Mouse (Mus musculus): ENCODE measurements around the gene Ccdc110. TPM values are rescaled to one million over a fixed set of nuclear protein-coding genes. Genes with fewer than 3 reads are reported as not detected.

Ccdc110 gene
- total RNA-seq (2022), result 1 to 10 TPM in 1 of 4 experiments, under 1 TPM in 3; 0.53 to 1.2 (median 0.77) TPM

DNA sequence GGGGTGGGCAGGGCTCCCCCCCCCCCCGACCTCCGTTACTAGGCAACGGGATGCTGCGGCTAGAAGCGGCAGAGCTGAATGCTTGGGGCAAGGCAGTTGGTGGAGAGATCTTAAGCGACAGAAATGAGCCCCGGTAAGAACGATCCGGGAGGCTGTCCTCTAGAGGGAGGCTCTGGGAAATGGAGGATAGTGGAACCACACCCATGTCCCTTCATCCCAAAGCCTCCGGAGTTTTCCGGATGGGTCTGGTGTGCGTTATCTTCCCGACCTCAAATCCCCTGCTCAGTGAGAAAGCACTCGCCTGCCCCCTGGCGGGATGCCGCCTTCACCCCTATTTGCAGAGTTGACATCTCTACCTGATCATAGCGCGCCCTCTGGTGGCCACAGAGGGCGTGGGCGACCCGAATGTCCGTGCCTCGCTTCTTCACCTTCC, at the start of gene Ccdc110:
Gene Ccdc110 (plus strand): TSS at position 38 of the 433 bp plus-strand sequence.
- DNase-seq (ENCODE audit: low spot score in 2 of 2), result peak; percentile 88 to 99

DNA sequence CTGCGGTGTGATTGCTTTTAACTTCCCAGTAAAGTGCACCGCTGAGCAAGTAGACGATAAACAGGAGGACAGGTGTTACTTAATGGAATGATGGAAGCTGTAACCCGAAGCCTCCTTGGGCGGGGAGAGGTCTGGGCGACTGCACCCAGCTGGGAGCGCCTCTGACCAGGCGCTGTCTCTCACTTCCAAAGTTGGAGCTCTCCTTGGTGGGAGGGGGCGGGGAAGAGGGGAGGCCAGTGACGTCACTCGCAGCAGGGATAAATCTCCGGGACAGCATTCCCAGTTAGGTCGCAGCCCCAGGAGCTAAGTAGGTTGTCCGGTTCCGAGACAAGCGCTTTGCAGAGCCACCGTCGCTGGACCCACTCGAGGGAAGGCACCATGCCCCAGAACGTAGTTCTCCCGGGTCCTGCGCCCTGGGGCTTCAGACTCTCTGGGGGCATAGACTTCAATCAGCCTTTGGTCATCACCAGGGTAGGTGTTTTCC, 49.2 kb upstream of the Ccdc110 start, which contains the start of gene Pdlim3:
Gene Pdlim3 (plus strand): TSS at position 260 of the 484 bp plus-strand sequence.
- no peak for DNase-seq (ENCODE audit: low spot score in 2 of 2)

DNA sequence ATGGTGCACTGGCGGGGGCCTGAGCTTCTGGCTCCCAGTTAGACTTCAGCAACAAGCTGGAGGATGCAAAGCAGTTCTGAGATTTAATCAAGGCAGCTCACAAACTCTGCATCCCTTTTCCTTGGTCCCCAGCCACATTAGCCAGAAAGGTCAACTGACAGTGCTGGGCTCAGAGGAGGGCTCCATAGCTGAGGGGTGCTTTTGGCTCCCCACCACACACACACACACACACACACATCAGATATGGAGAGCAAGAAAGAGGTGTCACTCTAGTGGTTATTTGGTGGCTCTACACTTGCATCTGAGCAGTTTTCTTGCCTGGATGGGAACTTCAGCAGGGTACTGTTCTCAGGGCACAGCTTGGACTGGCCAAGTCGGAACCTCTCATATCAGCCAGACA, 48.6 kb upstream of the Ccdc110 start:
- no peak for DNase-seq (ENCODE audit: low spot score in 2 of 2)

DNA sequence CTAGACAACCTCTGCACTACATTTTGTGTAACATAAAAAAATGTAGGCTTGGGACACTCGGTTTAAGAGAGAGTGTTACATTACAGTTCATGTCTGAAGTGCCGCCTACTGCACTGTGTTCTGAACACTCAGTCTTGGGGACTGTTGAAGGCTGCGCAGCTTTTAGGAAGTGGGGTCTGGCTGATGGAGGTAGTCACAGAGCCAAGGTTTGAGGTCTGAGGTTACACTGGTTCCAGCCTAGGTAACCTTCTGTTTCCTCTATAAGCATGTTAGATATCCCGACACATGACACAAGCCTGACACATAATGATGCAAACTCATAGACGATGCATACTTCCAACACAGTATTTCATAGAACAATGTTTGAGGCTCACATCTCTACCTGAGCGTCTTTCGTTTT, 44.7 kb upstream of the Ccdc110 start:
- no peak for DNase-seq (ENCODE audit: low spot score in 2 of 2)

DNA sequence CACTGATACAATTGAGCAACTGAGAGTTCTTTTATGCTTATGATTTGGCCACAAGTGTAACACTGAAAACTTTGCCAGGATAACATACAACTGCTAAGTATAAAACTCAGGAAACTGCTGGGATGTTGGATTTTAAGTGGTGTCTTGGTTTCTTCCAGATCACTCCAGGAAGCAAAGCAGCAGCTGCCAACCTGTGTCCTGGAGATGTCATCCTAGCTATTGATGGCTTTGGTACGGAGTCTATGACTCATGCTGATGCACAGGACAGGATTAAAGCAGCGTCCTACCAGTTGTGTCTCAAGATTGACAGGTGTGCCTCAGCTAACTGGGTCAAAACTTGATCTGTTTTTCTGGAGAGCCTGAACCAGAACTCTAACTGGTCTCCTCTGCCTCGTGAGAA, 37.8 kb upstream of the Ccdc110 start:
- DNase-seq (ENCODE audit: low spot score in 2 of 2), result no peak

DNA sequence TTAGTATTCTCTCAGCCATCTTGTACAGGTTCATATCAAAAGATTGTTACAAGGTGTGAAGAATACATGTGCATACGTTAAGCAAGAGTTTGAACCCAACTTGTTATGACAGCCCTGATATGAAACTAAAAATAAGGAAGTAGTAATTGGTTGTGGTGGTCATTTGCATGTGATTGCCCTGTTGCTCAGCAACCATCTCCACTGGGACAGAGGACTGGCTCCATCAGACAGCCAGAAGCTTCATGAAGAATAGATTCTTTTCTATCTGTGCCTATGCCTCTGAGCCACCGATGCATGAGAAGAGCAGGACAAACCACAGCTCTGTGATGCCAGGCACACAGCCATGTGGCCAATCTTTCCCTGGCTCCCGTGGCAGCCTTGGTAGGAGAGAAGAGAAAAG, 34.6 kb upstream of the Ccdc110 start:
- DNase-seq (ENCODE audit: low spot score in 2 of 2), result no peak

- DNase-seq (ENCODE audit: low spot score in 2 of 2), result no peak
Measured at GRCm38 (mm10) chr8:45901626-45902025, 32.8 kb upstream of the Ccdc110 start.

DNA sequence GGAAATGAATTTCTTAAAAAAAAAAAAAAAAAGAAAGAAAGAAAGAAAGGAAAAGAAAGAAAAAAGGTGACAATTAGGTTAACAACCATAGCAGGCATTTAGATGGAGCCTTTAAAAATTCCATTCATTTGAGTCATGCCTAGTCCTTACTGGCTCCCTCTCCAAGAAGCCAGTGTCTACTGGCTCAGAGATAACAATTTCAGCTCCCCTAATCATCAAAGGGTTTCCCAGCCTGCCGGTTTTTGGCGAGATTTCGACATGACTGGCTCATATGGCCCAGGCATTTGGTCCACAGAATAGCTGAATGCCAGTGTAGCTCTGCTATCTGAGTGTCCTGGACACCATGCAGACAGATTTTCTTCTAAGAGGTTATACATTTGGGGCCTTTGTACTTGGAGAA, 30.8 kb upstream of the Ccdc110 start:
- no peak for DNase-seq (ENCODE audit: low spot score in 2 of 2)

DNA sequence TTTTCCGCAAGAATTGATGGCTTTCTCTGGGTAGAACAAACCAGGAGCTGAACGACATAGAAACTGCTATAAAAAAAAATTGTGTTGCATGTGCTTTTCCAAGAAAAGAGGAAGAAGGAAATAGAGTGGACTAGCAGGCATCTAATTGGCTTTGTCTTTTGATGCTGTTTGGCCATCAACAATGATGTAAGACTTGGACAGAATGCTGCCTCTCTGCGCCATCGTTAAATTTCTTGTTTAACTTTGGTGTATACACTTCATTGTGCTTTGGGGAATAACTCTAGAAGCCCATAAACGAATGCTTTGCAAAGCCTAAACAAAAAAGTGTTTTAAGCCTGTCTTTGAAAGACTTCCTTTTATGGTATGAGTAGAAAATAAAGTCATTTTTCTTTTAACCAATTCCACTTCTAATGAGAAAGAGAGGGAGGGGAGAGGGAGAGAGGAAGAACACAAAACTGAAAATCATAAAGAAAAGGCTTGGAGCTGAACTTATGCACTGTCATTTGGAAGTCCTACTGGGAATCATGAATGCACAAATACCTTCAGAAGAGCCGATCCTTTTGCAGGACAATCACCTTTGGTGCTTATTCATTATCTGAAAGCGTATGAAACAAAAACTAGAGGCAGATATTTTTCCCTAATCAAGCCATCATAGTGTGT, 28.7 kb upstream of the Ccdc110 start:
- DNase-seq (ENCODE audit: low spot score in 2 of 2), result no peak

DNA sequence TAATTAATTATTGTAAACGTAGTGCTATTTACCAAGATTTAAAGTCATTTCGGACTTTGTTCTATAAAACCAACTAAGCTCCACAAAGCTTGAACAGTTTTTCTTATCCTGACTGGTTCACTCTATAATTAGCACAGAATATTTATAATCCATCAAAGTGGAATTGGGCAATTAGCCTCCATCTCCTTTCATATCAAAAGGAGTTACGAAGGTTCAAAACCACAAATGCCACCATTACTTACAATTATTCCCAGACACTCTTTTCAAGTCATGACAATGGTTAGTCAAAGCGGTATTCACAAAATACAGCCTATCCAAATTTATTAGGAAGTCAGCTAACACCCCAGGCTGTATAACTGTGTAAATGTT, 28.2 kb upstream of the Ccdc110 start:
- DNase-seq (ENCODE audit: low spot score in 2 of 2), result no peak

- DNase-seq (ENCODE audit: low spot score in 2 of 2), result no peak
Measured at GRCm38 (mm10) chr8:45913707-45914106, 20.7 kb upstream of the Ccdc110 start.

GRCm38 (mm10) chr8:45916496-45916895, 17.9 kb upstream of the Ccdc110 start:
- no peak for DNase-seq (ENCODE audit: low spot score in 2 of 2)

GRCm38 (mm10) chr8:45917040-45917679, 17.3 kb upstream of the Ccdc110 start:
- no peak for DNase-seq (ENCODE audit: low spot score in 2 of 2)

DNA sequence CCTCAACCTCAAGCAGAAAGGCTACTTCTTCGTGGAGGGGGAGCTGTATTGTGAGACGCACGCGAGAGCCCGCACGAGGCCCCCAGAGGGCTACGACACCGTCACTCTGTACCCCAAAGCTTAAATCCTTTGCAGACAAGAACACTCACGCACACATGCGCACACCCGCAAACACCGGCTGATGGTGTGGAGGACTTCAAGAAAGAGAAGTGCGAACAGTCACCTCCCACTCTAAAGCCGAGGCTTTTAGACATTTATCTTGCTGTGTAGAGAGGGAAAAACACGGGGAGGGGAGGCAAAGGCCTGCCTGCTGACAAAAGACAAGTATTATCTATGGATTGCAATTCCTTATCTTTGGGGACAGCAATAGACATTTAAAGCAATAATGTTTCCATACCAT, 15.5 kb upstream of the Ccdc110 start:
- DNase-seq (ENCODE audit: low spot score in 2 of 2), result no peak

DNA sequence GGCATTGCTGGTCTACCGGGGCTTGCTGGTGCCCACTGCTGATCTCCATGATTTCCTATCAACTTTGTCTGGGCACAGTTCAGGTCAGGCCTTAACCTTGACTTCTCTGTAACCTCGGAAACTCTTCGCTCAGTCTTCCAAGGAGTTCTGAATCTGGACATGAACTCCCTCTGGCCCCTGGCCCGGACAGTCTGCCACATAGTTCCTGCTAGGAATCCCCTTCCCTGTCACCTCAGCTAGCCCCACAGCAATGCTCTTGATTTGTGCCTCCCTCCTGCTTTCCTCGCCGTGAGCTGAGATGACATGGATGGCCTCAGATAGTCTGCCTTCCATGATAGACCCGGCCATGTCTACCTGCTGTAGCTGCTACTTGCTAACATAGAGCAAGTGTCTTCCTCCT, 14.0 kb upstream of the Ccdc110 start:
- no peak for DNase-seq (ENCODE audit: low spot score in 2 of 2)

DNA sequence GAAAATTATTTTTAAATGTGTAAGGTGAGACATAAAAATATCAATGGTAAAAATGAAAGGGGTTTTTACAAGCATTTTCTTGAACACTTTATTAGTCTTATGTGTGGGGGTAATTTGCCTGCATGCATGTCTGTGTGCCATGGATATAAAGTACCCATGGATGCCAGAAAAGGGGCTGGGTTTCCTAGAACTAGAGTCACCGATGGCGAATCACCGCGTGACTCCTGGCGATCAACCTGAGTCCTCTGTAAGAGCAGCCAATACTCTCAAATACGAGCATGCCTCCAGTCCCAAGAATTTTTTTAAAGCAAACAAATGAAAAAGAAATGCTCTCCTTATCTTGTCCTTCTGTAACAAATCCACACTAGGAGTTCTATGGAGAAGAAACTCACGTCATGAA, 12.3 kb upstream of the Ccdc110 start:
- DNase-seq (ENCODE audit: low spot score in 2 of 2), result no peak

GRCm38 (mm10) chr8:45936986-45937385, 2.6 kb downstream of the Ccdc110 start:
- DNase-seq (ENCODE audit: low spot score in 2 of 2), result no peak

GRCm38 (mm10) chr8:45946283-45946682, 11.9 kb downstream of the Ccdc110 start:
- DNase-seq (ENCODE audit: low spot score in 2 of 2), result no peak

DNA sequence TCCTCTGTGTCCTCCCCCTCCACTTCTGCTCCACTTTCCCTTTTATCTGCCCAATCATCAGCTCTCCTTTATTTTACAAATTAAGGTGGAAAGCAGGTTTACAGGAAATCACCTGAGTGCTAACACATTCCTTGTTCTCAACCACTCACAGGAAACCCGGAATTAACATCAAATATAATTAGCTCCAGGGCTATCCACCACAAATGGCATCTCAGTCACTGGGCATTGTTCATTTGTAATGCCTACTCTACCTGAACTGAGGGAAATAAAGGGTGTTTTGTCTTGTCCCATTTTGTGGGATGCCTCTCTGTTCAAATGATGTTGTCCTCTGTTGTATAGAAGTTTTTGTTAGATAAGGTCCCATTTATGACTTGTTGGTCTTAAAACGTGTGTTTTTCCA, 16.2 kb downstream of the Ccdc110 start:
- DNase-seq (ENCODE audit: low spot score in 2 of 2), result no peak

DNA sequence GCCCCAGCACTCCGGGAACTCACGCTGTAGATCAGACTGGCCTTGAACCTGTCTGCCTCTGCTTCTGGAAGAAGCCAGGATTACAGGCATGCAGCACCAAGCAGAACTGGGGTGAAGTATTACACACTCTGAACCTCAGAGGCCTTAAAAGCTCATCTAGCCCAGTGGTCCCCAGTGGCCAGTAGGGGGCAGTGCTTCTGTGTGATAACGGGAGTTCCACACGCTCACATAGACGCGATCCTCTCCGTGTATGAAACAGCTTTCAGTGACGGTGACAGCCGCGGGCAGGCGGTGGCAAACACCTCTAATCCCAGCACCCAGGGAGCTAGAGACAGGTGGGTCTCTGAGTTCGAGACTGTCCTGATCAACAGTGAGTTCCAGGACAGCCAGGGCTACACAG, 36.5 kb downstream of the Ccdc110 start:
- DNase-seq (ENCODE audit: low spot score in 2 of 2), result no peak

DNA sequence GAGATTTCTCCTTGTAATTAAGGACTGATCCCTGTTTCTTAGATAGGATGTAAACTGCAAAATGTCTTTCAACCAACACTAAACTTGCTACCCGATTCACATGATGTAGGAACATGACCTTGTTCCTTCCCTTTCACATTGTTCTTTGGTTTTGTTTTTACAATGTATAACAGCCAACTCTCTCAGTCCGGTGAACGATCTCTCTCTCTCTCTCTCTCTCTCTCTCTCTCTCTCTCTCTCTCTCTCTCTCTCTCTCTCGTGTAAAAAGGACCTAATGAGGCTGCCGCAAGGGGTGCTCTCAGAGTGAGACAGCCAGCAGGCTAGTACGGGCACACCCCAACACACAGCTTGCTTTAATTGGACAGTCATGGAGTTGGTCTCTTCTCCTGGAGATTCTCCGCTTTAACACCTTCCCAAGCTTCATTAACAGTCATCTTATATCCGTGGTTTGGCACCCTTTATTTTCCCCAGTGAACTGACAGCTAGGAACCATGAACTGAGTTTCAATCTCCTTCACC, 39.6 kb downstream of the Ccdc110 start:
- DNase-seq (ENCODE audit: low spot score in 2 of 2), result no peak

DNA sequence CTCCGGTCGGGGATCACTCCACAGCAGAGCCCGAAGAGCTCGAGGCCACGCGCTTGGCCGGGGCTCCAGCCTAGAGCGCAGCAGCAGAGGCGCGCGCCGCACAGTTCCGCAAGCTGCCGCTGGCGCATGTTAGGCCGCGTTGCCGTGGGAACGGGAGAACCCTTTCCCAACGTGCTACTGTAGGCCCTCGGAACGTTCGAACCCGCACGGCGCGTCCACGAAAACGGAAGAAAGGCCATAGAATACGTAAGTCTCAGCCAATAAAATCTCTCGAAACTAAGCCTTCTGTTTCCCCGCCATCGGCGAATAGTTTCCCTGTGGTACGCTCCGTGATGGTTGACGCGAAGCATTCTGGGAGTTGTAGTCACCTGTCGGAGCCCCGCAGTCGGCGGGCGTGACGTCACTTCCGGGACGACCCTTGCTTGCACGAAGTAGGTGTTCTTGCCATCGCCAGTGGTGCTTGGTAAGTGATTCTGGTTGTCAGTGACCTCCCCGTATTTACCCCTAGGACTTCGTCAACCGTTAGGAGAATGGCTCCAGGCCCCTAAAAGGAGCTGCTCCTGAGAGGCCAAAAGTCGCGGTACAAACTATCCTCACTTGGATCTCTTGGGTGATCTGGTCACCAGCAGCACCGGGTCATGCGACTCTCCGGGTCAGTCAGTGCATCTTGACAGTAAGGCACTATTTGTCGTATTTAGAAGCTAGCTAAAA, 40.9 kb downstream of the Ccdc110 start, which contains the start of the genes 1700029J07Rik and Ufsp2:
Gene 1700029J07Rik (minus strand): TSS at position 127 of the 711 bp plus-strand sequence.
Gene Ufsp2 (plus strand): TSS at position 403 of the 711 bp plus-strand sequence.
- peak; percentile 98 for DNase-seq (ENCODE audit: low spot score in 2 of 2)

Measured in left cerebral cortex, adult 8-10 months (tissue).